11 mouse cellular contexts compared by ENCODE assay signal in the genomic region with DNA sequence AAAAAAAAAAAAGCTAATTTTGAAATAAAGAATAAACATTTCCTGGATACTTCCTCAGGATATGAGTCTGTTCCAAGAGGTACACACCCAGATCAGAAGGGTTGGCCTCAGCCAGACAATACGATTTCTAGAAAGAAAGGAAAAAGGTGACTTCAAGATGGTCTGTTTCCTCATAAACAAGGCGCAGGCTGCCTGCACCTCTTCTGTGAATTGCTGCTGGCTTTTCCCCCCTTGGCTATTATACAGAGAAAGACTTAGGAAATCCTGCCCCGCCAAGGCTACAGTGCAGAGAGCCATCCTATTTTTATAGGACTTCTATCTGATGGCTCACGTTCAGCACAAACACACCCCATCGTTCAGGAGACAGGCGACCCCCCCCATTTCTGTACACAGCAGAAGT.
DNase-seq lines count a peak whose midpoint lies in the region; ATAC-seq lines count a peak whose summit lies in the region.
"Had no signal": no experiment of that assay in that cellular context is flagged by ENCODE, and none has a peak within 500 bp of the region (broad histone marks: within the 10 kb centered on the region; RNA-seq: fewer than 3 reads in every experiment).

No protein-coding gene starts in this region.

- WGBS in hindbrain, embryonic 10.5 days: 43% methylated on average over 6 of the region's 6 CpGs
- WGBS in hindbrain, embryonic 11.5 days: 45% methylated on average over 6 of the region's 6 CpGs
- WGBS in hindbrain, embryonic 13.5 days: 45% methylated on average over 6 of the region's 6 CpGs
- 36% methylated on average over 6 of the region's 6 CpGs for WGBS in midbrain, embryonic 13.5 days

- peak overlapping the region; percentile 50; the same call in 1 of the 2 replicates for H3K27ac ChIP-seq in hindbrain, embryonic 10.5 days
- no peak overlapping the region for H3K27ac ChIP-seq in hindbrain, embryonic 11.5 days (ENCODE audit: low read depth, low read length)
- H3K27ac ChIP-seq in hindbrain, embryonic 13.5 days: no peak overlapping the region
- H3K27ac ChIP-seq in midbrain, embryonic 13.5 days: no peak overlapping the region
- H3K27ac ChIP-seq: macrophage had no signal

- H3K27me3 ChIP-seq in hindbrain, embryonic 10.5 days (ENCODE audit: insufficient read depth, poor library complexity, severe bottlenecking): peaks cover 16% of the 10 kb centered on the region
- no peaks in the 10 kb centered on the region for H3K27me3 ChIP-seq in hindbrain, embryonic 11.5 days (ENCODE audit: control insufficient read depth, insufficient read depth, low read length)
- 0 out of 2 replicates have a peak, but pooled peaks cover 3% of the 10 kb centered on the region for H3K27me3 ChIP-seq in hindbrain, embryonic 13.5 days
- peaks cover 3% of the 10 kb centered on the region; the same call in 1 of the 2 replicates for H3K27me3 ChIP-seq in midbrain, embryonic 13.5 days

- no peaks in the 10 kb centered on the region for H3K36me3 ChIP-seq in hindbrain, embryonic 10.5 days
- no peaks in the 10 kb centered on the region for H3K36me3 ChIP-seq in hindbrain, embryonic 11.5 days (ENCODE audit: control insufficient read depth, insufficient read depth, low read length)
- no peaks in the 10 kb centered on the region for H3K36me3 ChIP-seq in hindbrain, embryonic 13.5 days
- H3K36me3 ChIP-seq in midbrain, embryonic 13.5 days: no peaks in the 10 kb centered on the region

- H3K4me3 ChIP-seq in hindbrain, embryonic 10.5 days: peak overlapping the region; percentile 34
- no peak overlapping the region for H3K4me3 ChIP-seq in hindbrain, embryonic 11.5 days (ENCODE audit: low read depth, low read length)
- no peak overlapping the region for H3K4me3 ChIP-seq in hindbrain, embryonic 13.5 days
- H3K4me3 ChIP-seq in midbrain, embryonic 13.5 days (replicated peaks): no peak overlapping the region

- H3K4me1 ChIP-seq in hindbrain, embryonic 10.5 days (replicated peaks): peaks cover 22% of the 10 kb centered on the region
- no peaks in the 10 kb centered on the region for H3K4me1 ChIP-seq in hindbrain, embryonic 11.5 days (replicated peaks; ENCODE audit: control insufficient read depth, insufficient read depth, low read length)
- H3K4me1 ChIP-seq in hindbrain, embryonic 13.5 days (replicated peaks): peaks cover 15% of the 10 kb centered on the region
- H3K4me1 ChIP-seq in midbrain, embryonic 13.5 days (replicated peaks): peaks cover 17% of the 10 kb centered on the region

- no peak for DNase-seq in hindbrain, embryonic 10.5 days (ENCODE audit: low spot score)
- DNase-seq in hindbrain, embryonic 11.5 days (ENCODE audit: low spot score): no peak
- peak; percentile 68 for DNase-seq in heart, adult 8-10 months (ENCODE audit: low spot score)
- DNase-seq in MN1 (ENCODE audit: low spot score): no peak
- no peak for DNase-seq in adipocyte (ENCODE audit: low spot score)
- DNase-seq: cerebellum, adult 8-10 months; retina, postnatal 1 day had no signal

- no peak overlapping the region for H3K9ac ChIP-seq in hindbrain, embryonic 11.5 days (ENCODE audit: low read depth, low read length)
- H3K9ac ChIP-seq in hindbrain, embryonic 13.5 days: no peak overlapping the region
- H3K9ac ChIP-seq in midbrain, embryonic 13.5 days (replicated peaks): 0 out of 2 replicates have a peak overlapping the region, but pooled peaks have one; percentile 16

- no peak overlapping the region for H3K4me2 ChIP-seq in hindbrain, embryonic 11.5 days (replicated peaks; ENCODE audit: low read depth, low read length)
- H3K4me2 ChIP-seq in hindbrain, embryonic 13.5 days: peak overlapping the region; percentile 42
- H3K4me2 ChIP-seq in midbrain, embryonic 13.5 days (replicated peaks): peak overlapping the region; percentile 48; the same call in 1 of the 2 replicates

- ATAC-seq in hindbrain, embryonic 11.5 days (ENCODE audit: low FRiP score): no peak
- ATAC-seq in hindbrain, embryonic 13.5 days (ENCODE audit: low FRiP score): no peak
- no peak for ATAC-seq in midbrain, embryonic 13.5 days
- no peak for ATAC-seq in megakaryocyte, adult 5-6 weeks (ENCODE audit: poor library complexity, severe bottlenecking)

- H3K9me3 ChIP-seq in hindbrain, embryonic 10.5 days: no peaks in the 10 kb centered on the region
- H3K9me3 ChIP-seq in hindbrain, embryonic 11.5 days (ENCODE audit: control insufficient read depth, low read length): no peaks in the 10 kb centered on the region
- H3K9me3 ChIP-seq in hindbrain, embryonic 13.5 days: no peaks in the 10 kb centered on the region
- H3K9me3 ChIP-seq in midbrain, embryonic 13.5 days: no peaks in the 10 kb centered on the region
